Mouse (Mus musculus): Measurements from ENCODE around the gene Cd84. TPM values are rescaled to one million over a fixed set of nuclear protein-coding genes. Genes with fewer than 3 reads are reported as not detected.
A peak's percentile ranks its signal among the peaks of the same experiment; 100 is the strongest.

Cd84 gene
- polyA plus RNA-seq, 1 experiment, result 0.92 TPM

GRCm38 (mm10) chr1:171816991-171817390, 22.5 kb upstream of the Cd84 start:
- WGBS, result 78% methylated on average over 4 of the region's 4 CpGs

GRCm38 (mm10) chr1:171821331-171821730, 18.2 kb upstream of the Cd84 start:
- no peaks in the 10 kb centered on the region for H3K4me1 ChIP-seq (ENCODE audit: control insufficient read depth, insufficient read depth, low read length)
- no peak overlapping the region for H3K4me3 ChIP-seq (ENCODE audit: insufficient read depth, low read depth, low read length)
- H3K27me3 ChIP-seq (replicated peaks; ENCODE audit: control insufficient read depth, insufficient read depth, low read length), result no peaks in the 10 kb centered on the region
- no peak overlapping the region for H3K27ac ChIP-seq (ENCODE audit: insufficient read depth, low read depth, low read length)
- no peak for TF ChIP-seq POLR2A (IDR thresholded peaks at IDR 0.05; ENCODE audit: low read depth, low read length)
- no peak for TF ChIP-seq CTCF (conservative IDR thresholded peaks at IDR 0.05; ENCODE audit: insufficient read depth, insufficient read length, low read depth, low read length)
- no peaks in the 10 kb centered on the region for H3K36me3 ChIP-seq (ENCODE audit: control insufficient read depth, insufficient read depth, low read length)
- WGBS, result 66% methylated on average over 1 of the region's 1 CpGs
- DNase-seq, result no peak

More at GRCm38 (mm10) chr1:171816991-171817390, 22.5 kb upstream of the Cd84 start:
- H3K36me3 ChIP-seq (ENCODE audit: control insufficient read depth, insufficient read depth, low read length), result no peaks in the 10 kb centered on the region
- no peak for TF ChIP-seq CTCF (conservative IDR thresholded peaks at IDR 0.05; ENCODE audit: insufficient read depth, insufficient read length, low read depth, low read length)
- no peak for TF ChIP-seq POLR2A (IDR thresholded peaks at IDR 0.05; ENCODE audit: low read depth, low read length)
- H3K27ac ChIP-seq (ENCODE audit: insufficient read depth, low read depth, low read length), result no peak overlapping the region
- H3K4me1 ChIP-seq (ENCODE audit: control insufficient read depth, insufficient read depth, low read length), result no peaks in the 10 kb centered on the region
- H3K4me3 ChIP-seq (ENCODE audit: insufficient read depth, low read depth, low read length), result no peak overlapping the region
- DNase-seq, result no peak
- no peaks in the 10 kb centered on the region for H3K27me3 ChIP-seq (replicated peaks; ENCODE audit: control insufficient read depth, insufficient read depth, low read length)

- 7% methylated on average over 4 of the region's 4 CpGs for WGBS
- TF ChIP-seq POLR2A (IDR thresholded peaks at IDR 0.05; ENCODE audit: low read depth, low read length), result no peak
- TF ChIP-seq CTCF (conservative IDR thresholded peaks at IDR 0.05; ENCODE audit: insufficient read depth, insufficient read length, low read depth, low read length), result peak; percentile 24; the same call in 1 of the 2 replicates
- Histone ChIP-seq H3K36me3 (ENCODE audit: control insufficient read depth, insufficient read depth, low read length) (no peaks in the 10 kb centered on the region), H3K27ac (ENCODE audit: insufficient read depth, low read depth, low read length) (no peak overlapping the region), H3K4me1 (ENCODE audit: control insufficient read depth, insufficient read depth, low read length) (no peaks in the 10 kb centered on the region), H3K4me3 (ENCODE audit: insufficient read depth, low read depth, low read length) (no peak overlapping the region), H3K27me3 (replicated peaks; ENCODE audit: control insufficient read depth, insufficient read depth, low read length) (no peaks in the 10 kb centered on the region)
- DNase-seq, result no peak
Observed at GRCm38 (mm10) chr1:171825462-171825861, 14.0 kb upstream of the Cd84 start.

- H3K36me3 ChIP-seq (ENCODE audit: control insufficient read depth, insufficient read depth, low read length), result no peaks in the 10 kb centered on the region
- TF ChIP-seq POLR2A (IDR thresholded peaks at IDR 0.05; ENCODE audit: low read depth, low read length), result no peak
- no peak for TF ChIP-seq CTCF (conservative IDR thresholded peaks at IDR 0.05; ENCODE audit: insufficient read depth, insufficient read length, low read depth, low read length)
- no peak overlapping the region for H3K27ac ChIP-seq (ENCODE audit: insufficient read depth, low read depth, low read length)
- no peaks in the 10 kb centered on the region for H3K27me3 ChIP-seq (replicated peaks; ENCODE audit: control insufficient read depth, insufficient read depth, low read length)
- DNase-seq, result peak; percentile 12
- H3K4me3 ChIP-seq (ENCODE audit: insufficient read depth, low read depth, low read length), result no peak overlapping the region
- H3K4me1 ChIP-seq (ENCODE audit: control insufficient read depth, insufficient read depth, low read length), result no peaks in the 10 kb centered on the region
Observed at GRCm38 (mm10) chr1:171826164-171826563, 13.3 kb upstream of the Cd84 start.

GRCm38 (mm10) chr1:171827674-171828073, 11.8 kb upstream of the Cd84 start:
- no peak for DNase-seq
- no peak for TF ChIP-seq CTCF (conservative IDR thresholded peaks at IDR 0.05; ENCODE audit: insufficient read depth, insufficient read length, low read depth, low read length)
- TF ChIP-seq POLR2A (IDR thresholded peaks at IDR 0.05; ENCODE audit: low read depth, low read length), result no peak
- Histone ChIP-seq H3K4me1 (ENCODE audit: control insufficient read depth, insufficient read depth, low read length) (no peaks in the 10 kb centered on the region), H3K27me3 (replicated peaks; ENCODE audit: control insufficient read depth, insufficient read depth, low read length) (no peaks in the 10 kb centered on the region), H3K27ac (ENCODE audit: insufficient read depth, low read depth, low read length) (no peak overlapping the region), H3K4me3 (ENCODE audit: insufficient read depth, low read depth, low read length) (no peak overlapping the region), H3K36me3 (ENCODE audit: control insufficient read depth, insufficient read depth, low read length) (no peaks in the 10 kb centered on the region)

GRCm38 (mm10) chr1:171840450-171841023, 1.0 kb downstream of the Cd84 start:
- Histone ChIP-seq H3K4me3 (ENCODE audit: insufficient read depth, low read depth, low read length) (no peak overlapping the region), H3K4me1 (ENCODE audit: control insufficient read depth, insufficient read depth, low read length) (no peaks in the 10 kb centered on the region), H3K36me3 (ENCODE audit: control insufficient read depth, insufficient read depth, low read length) (no peaks in the 10 kb centered on the region), H3K27ac (ENCODE audit: insufficient read depth, low read depth, low read length) (no peak overlapping the region), H3K27me3 (replicated peaks; ENCODE audit: control insufficient read depth, insufficient read depth, low read length) (no peaks in the 10 kb centered on the region; the same call in 1 of the 2 replicates)
- 72% methylated on average over 4 of the region's 4 CpGs for WGBS
- peak; percentile 12 for DNase-seq
- TF ChIP-seq CTCF (conservative IDR thresholded peaks at IDR 0.05; ENCODE audit: insufficient read depth, insufficient read length, low read depth, low read length) (no peak), POLR2A (IDR thresholded peaks at IDR 0.05; ENCODE audit: low read depth, low read length) (no peak)

- Histone ChIP-seq H3K27ac (ENCODE audit: insufficient read depth, low read depth, low read length) (no peak overlapping the region), H3K4me3 (ENCODE audit: insufficient read depth, low read depth, low read length) (no peak overlapping the region), H3K36me3 (ENCODE audit: control insufficient read depth, insufficient read depth, low read length) (no peaks in the 10 kb centered on the region), H3K27me3 (replicated peaks; ENCODE audit: control insufficient read depth, insufficient read depth, low read length) (no peaks in the 10 kb centered on the region; the same call in 1 of the 2 replicates), H3K4me1 (ENCODE audit: control insufficient read depth, insufficient read depth, low read length) (no peaks in the 10 kb centered on the region)
- no peak for TF ChIP-seq POLR2A (IDR thresholded peaks at IDR 0.05; ENCODE audit: low read depth, low read length)
- no peak for TF ChIP-seq CTCF (conservative IDR thresholded peaks at IDR 0.05; ENCODE audit: insufficient read depth, insufficient read length, low read depth, low read length)
- 65% methylated on average over 5 of the region's 5 CpGs for WGBS
- no peak for DNase-seq
Observed at GRCm38 (mm10) chr1:171845035-171845754, 5.7 kb downstream of the Cd84 start.
